Mouse (Mus musculus): ENCODE measurements at regions not wholly inside any gene's neighbourhood (a gene's known extent, or its start where the extent isn't known, plus 50 kb on each side); places are given as distances from the start of the nearest gene placed in this dataset.

GRCm38 (mm10) chr1:129100997-129101396 is 172.1 kb upstream of the Thsd7b start:
- TF ChIP-seq CTCF (IDR thresholded peaks at IDR 0.05; ENCODE audit: insufficient read depth, low read depth, low read length), result no peak
- no peak for TF ChIP-seq POLR2A (IDR thresholded peaks at IDR 0.05; ENCODE audit: insufficient read depth, low read depth, low read length)
